Mouse (Mus musculus) hindbrain, embryonic 12.5 days (tissue): Measurements from ENCODE around the gene Pbx2. TPM values are rescaled to one million over a fixed set of nuclear protein-coding genes. Genes with fewer than 3 reads are reported as not detected.

Source experiments
- ATAC-seq: fragments of 200-750 bp; cut with Nextera tagmentation; 2 replicates; pipeline ENCODE4 v1.8.0; 2017; ENCODE audit warnings: moderate TSS enrichment; ENCODE audit not compliant: low FRiP score
- H3K27ac ChIP-seq: fragments of 300-500 bp; sonication (generic); 2 replicates; pipeline ENCODE4 v1.5.1; 2016; ENCODE audit warnings: mild to moderate bottlenecking
- H3K27me3 ChIP-seq: fragments of 300-500 bp; sonication (generic); 2 replicates; pipeline ENCODE4 v1.6.1; 2016; ENCODE audit warnings: mild to moderate bottlenecking
- H3K36me3 ChIP-seq: fragments of 300-500 bp; sonication (generic); 2 replicates; pipeline ENCODE4 v1.6.1; 2016; ENCODE audit warnings: mild to moderate bottlenecking
- H3K4me1 ChIP-seq: fragments of 300-500 bp; sonication (generic); 2 replicates; pipeline ENCODE4 v1.6.1; 2016
- H3K4me2 ChIP-seq: fragments of 300-500 bp; sonication (generic); replicated peaks from 2 replicates; pipeline ENCODE4 v1.6.1; 2016; ENCODE audit warnings: mild to moderate bottlenecking
- H3K4me3 ChIP-seq: fragments of 300-500 bp; sonication (generic); 2 replicates; pipeline ENCODE4 v1.5.1; 2016; ENCODE audit warnings: mild to moderate bottlenecking
- H3K9ac ChIP-seq: fragments of 300-500 bp; sonication (generic); 2 replicates; pipeline ENCODE4 v1.6.1; 2016; ENCODE audit warnings: mild to moderate bottlenecking, moderate library complexity
- H3K9me3 ChIP-seq: fragments of 300-500 bp; sonication (generic); replicated peaks from 2 replicates; pipeline ENCODE4 v1.6.1; 2016; ENCODE audit warnings: mild to moderate bottlenecking
- WGBS: fragments of 180-500 bp; shearing (Covaris S2); methylation state at CpG from one replicate; pipeline ENCODE4 v1.1.7; 2016; 5-methylcytosine and 5-hydroxymethylcytosine counted together
- polyA plus RNA-seq: library from polyadenylated mRNA; unstranded; fragments of >200 nt; fragmentation: Nextera tagmentation; extraction: Ambion mirVana; gene quantifications from 2 replicates; pipeline ENCODE4 v1.2.1, GENCODE M21; 2016

Gene Pbx2
- polyA plus RNA-seq, 1 experiment from 2014 or later = 17.9 TPM

GRCm38 (mm10) chr17:34640778-34641601 lies 49.9 kb downstream of the Pbx2 start:
- H3K4me2 ChIP-seq = peak overlapping the region; percentile 19
- H3K4me3 ChIP-seq = no peak overlapping the region
- WGBS = 13% methylated on average over 11 of the region's 11 CpGs
- H3K4me1 ChIP-seq = peaks cover 25% of the 10 kb centered on the region
- peak overlapping the region; percentile 13 for H3K9ac ChIP-seq
- no peaks in the 10 kb centered on the region for H3K9me3 ChIP-seq
- peak overlapping the region; percentile 83 for H3K27ac ChIP-seq
- 0 out of 2 replicates have a peak, but pooled peaks have one; percentile 32 for ATAC-seq
- no peaks in the 10 kb centered on the region for H3K36me3 ChIP-seq
- no peaks in the 10 kb centered on the region; the same call in 1 of the 2 replicates for H3K27me3 ChIP-seq

- Histone ChIP-seq H3K36me3 (no peaks in the 10 kb centered on the region), H3K4me3 (no peak overlapping the region), H3K27me3 (no peaks in the 10 kb centered on the region), H3K4me1 (peaks cover 32% of the 10 kb centered on the region), H3K27ac (peak overlapping the region; percentile 83; the same call in 1 of the 2 replicates), H3K9ac (no peak overlapping the region), H3K4me2 (no peak overlapping the region), H3K9me3 (no peaks in the 10 kb centered on the region)
- WGBS = 83% methylated on average over 3 of the region's 3 CpGs
- ATAC-seq = no peak
Measured at GRCm38 (mm10) chr17:34641945-34642344, 50.9 kb downstream of the Pbx2 start.

GRCm38 (mm10) chr17:34643379-34643778 lies 52.3 kb downstream of the Pbx2 start:
- Histone ChIP-seq H3K4me1 (peaks cover 41% of the 10 kb centered on the region), H3K27ac (no peak overlapping the region), H3K9me3 (no peaks in the 10 kb centered on the region), H3K27me3 (no peaks in the 10 kb centered on the region), H3K4me3 (no peak overlapping the region), H3K4me2 (no peak overlapping the region), H3K36me3 (no peaks in the 10 kb centered on the region), H3K9ac (no peak overlapping the region)
- ATAC-seq = no peak
- WGBS = 90% methylated on average over 4 of the region's 4 CpGs

- Histone ChIP-seq H3K9ac (no peak overlapping the region), H3K4me2 (no peak overlapping the region), H3K4me3 (no peak overlapping the region), H3K27ac (no peak overlapping the region), H3K4me1 (peaks cover 43% of the 10 kb centered on the region), H3K36me3 (peaks cover under 1% of the 10 kb centered on the region), H3K27me3 (no peaks in the 10 kb centered on the region), H3K9me3 (no peaks in the 10 kb centered on the region)
- ATAC-seq = no peak
- 81% methylated on average over 10 of the region's 10 CpGs for WGBS
Measured at GRCm38 (mm10) chr17:34643944-34644343, 52.9 kb downstream of the Pbx2 start.

- WGBS = 1% methylated on average over 16 of the region's 16 CpGs
- ATAC-seq = peak; percentile 67
- H3K27me3 ChIP-seq = no peaks in the 10 kb centered on the region
- H3K27ac ChIP-seq = peak within 1 kb of the TSS; percentile 77
- H3K4me3 ChIP-seq = peak within 1 kb of the TSS; percentile 60
- no peaks in the 10 kb centered on the region for H3K9me3 ChIP-seq
- H3K9ac ChIP-seq = peak within 1 kb of the TSS; percentile 74
- H3K4me1 ChIP-seq = peaks cover 43% of the 10 kb centered on the region
- peak within 1 kb of the TSS; percentile 73 for H3K4me2 ChIP-seq
- H3K36me3 ChIP-seq = peaks cover 7% of the 10 kb centered on the region
Measured at GRCm38 (mm10) chr17:34644608-34645007, 53.5 kb downstream of the Pbx2 start, which contains the start of gene Fkbpl. TSS of gene Fkbpl (plus strand) at chr17:34644764.

- no peaks in the 10 kb centered on the region for H3K27me3 ChIP-seq
- peak overlapping the region; percentile 74 for H3K9ac ChIP-seq
- no peaks in the 10 kb centered on the region for H3K9me3 ChIP-seq
- H3K4me2 ChIP-seq = peak overlapping the region; percentile 73
- peak overlapping the region; percentile 60 for H3K4me3 ChIP-seq
- H3K4me1 ChIP-seq = peaks cover 43% of the 10 kb centered on the region
- H3K27ac ChIP-seq = no peak overlapping the region
- ATAC-seq = no peak
- peaks cover 14% of the 10 kb centered on the region for H3K36me3 ChIP-seq
- 44% methylated on average over 10 of the region's 10 CpGs for WGBS
Measured at GRCm38 (mm10) chr17:34645256-34645829, 54.3 kb downstream of the Pbx2 start.

GRCm38 (mm10) chr17:34645831-34646511 lies 54.9 kb downstream of the Pbx2 start:
- no peaks in the 10 kb centered on the region for H3K9me3 ChIP-seq
- H3K4me2 ChIP-seq = peak overlapping the region; percentile 73; the same call in 1 of the 2 replicates
- peaks cover 37% of the 10 kb centered on the region for H3K4me1 ChIP-seq
- H3K27me3 ChIP-seq = no peaks in the 10 kb centered on the region
- H3K27ac ChIP-seq = no peak overlapping the region
- ATAC-seq = no peak
- H3K9ac ChIP-seq = no peak overlapping the region
- H3K36me3 ChIP-seq = peaks cover 21% of the 10 kb centered on the region
- H3K4me3 ChIP-seq = peak overlapping the region; percentile 96; the same call in 1 of the 2 replicates
- 90% methylated on average over 30 of the region's 30 CpGs for WGBS

Other genes with a start within 250 kb of the Pbx2 start
- gene Btnl2, start 236.4 kb upstream of the Pbx2 start, polyA plus RNA-seq = not detected in 2 replicates
- not detected in 2 replicates for gene Btnl1, start 214.1 kb upstream of the Pbx2 start, polyA plus RNA-seq
- gene BC051142, start 192.4 kb upstream of the Pbx2 start, polyA plus RNA-seq = 1.9 and 2.5 TPM in 2 replicates
- gene Btnl4, start 113.9 kb upstream of the Pbx2 start, polyA plus RNA-seq = not detected in 2 replicates
- not detected in 2 replicates for gene Btnl6, start 73.9 kb upstream of the Pbx2 start, polyA plus RNA-seq
- gene Notch4, start 27.0 kb upstream of the Pbx2 start, polyA plus RNA-seq = 8.9 and 13.1 TPM in 2 replicates
- 3.5 and 4.3 TPM in 2 replicates for gene Gpsm3, start 1.5 kb upstream of the Pbx2 start, polyA plus RNA-seq
- 1.9 and 2.9 TPM in 2 replicates for gene Ager, start 6.6 kb downstream of the Pbx2 start, polyA plus RNA-seq
- 214 and 228 TPM in 2 replicates for gene Rnf5, start 12.4 kb downstream of the Pbx2 start, polyA plus RNA-seq
- gene Agpat1, start 13.0 kb downstream of the Pbx2 start, polyA plus RNA-seq = 76.9 and 79.0 TPM in 2 replicates
- 5.3 and 7.4 TPM in 2 replicates for gene Egfl8, start 24.7 kb downstream of the Pbx2 start, polyA plus RNA-seq
- 20.9 and 21.7 TPM in 2 replicates for gene Ppt2, start 37.2 kb downstream of the Pbx2 start, polyA plus RNA-seq
- gene Prrt1, start 38.3 kb downstream of the Pbx2 start, polyA plus RNA-seq = 3.0 and 3.1 TPM in 2 replicates
- gene Fkbpl, start 53.5 kb downstream of the Pbx2 start, polyA plus RNA-seq = 15.7 and 16.2 TPM in 2 replicates
- 114 and 119 TPM in 2 replicates for gene Atf6b, start 55.9 kb downstream of the Pbx2 start, polyA plus RNA-seq
- gene Tnxb, start 79.3 kb downstream of the Pbx2 start, polyA plus RNA-seq = 0.04 and 0.05 TPM in 2 replicates
- gene C4b, start 152.6 kb downstream of the Pbx2 start, polyA plus RNA-seq = not detected in 2 replicates
- not detected in 2 replicates for gene Cyp21a1, start 213.3 kb downstream of the Pbx2 start, polyA plus RNA-seq
- 25.0 and 26.7 TPM in 2 replicates for gene Stk19, start 245.7 kb downstream of the Pbx2 start, polyA plus RNA-seq
- gene Dxo, start 245.8 kb downstream of the Pbx2 start, polyA plus RNA-seq = 62.5 and 70.2 TPM in 2 replicates